Mouse (Mus musculus) MEL-GATA-1-ER (cell line): ENCODE measurements at regions not wholly inside any gene's neighbourhood (a gene's known extent, or its start where the extent isn't known, plus 50 kb on each side); places are given as distances from the start of the nearest gene placed in this dataset.

ENCODE experiments used
- DNase-seq: peaks from one replicate; pipeline ENCODE4 v3.0.0-alpha.2; 2012; ENCODE audit warnings: low read depth; ENCODE audit errors: extremely low read depth

GRCm38 (mm10) chr3:149115901-149116300, 125.5 kb upstream of the Adgrl2 start:
- DNase-seq, result no peak

GRCm38 (mm10) chr3:149112878-149113277, 122.5 kb upstream of the Adgrl2 start:
- DNase-seq, result no peak

GRCm38 (mm10) chr3:149111529-149112439, 121.4 kb upstream of the Adgrl2 start:
- DNase-seq, result peak; percentile 16

DNA sequence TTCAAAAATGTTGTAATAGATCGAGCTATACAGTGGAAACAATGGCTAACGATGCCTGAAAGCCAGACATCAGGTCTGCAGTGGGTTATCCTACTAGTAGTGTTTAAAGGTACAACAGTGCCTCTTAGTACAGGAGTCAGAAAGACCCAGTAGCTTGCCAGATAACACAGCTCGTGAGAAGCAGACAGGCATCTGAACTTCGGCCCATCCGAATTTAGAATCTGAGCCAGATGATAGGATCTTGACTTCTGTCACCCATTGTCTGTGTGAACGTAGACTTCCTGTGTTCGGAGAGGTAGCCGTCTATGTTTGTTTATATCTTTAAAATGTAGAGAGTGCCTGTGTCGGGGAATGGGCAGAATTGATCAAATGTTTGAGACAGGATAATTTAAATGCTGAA, 120.5 kb upstream of the Adgrl2 start:
- DNase-seq, result no peak

- no peak for DNase-seq
Measured at GRCm38 (mm10) chr3:149105709-149106450, 115.5 kb upstream of the Adgrl2 start.

- no peak for DNase-seq
Measured at GRCm38 (mm10) chr3:149105181-149105580, 114.8 kb upstream of the Adgrl2 start.

DNA sequence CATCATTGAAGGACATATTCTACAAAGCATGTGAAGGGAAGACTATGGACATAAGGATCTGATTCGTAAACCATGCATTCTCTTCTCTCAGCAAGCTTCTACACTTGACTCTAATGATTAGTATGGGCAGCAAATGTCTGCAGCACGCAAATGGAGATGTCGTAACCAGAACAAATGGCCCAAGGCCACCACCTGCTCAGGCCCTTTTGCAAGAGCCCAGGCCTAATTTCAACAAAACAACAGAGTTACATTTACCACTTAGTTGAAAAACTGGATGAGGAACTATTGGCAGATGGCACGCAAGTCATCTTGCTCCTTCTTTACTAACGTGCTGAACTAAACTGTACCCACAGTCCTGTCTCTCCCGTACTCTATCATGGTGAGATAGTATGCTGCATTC, 113.7 kb upstream of the Adgrl2 start:
- DNase-seq, result no peak

- DNase-seq, result no peak
Measured at GRCm38 (mm10) chr3:149103469-149103868, 113.1 kb upstream of the Adgrl2 start.

GRCm38 (mm10) chr3:149102846-149103245, 112.5 kb upstream of the Adgrl2 start:
- no peak for DNase-seq

DNA sequence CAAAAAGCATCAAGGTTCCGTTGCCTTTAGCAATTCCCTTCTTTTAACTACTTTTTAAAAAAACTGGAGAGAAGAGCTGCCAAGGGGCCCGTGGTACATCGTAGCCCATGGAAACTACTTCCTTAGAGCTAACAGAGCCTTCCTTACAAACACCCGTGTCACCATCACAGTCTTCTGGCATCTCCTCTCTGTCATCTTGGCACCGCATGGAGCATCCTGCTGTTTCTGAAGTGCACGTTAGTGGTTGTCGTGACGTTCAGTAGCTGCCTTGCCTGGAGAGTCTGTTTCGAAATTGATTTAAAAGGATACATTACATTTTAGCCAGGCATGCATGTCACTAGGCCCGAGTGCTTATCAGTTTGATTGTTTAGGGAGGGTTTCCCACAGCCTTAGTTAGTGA, 111.4 kb upstream of the Adgrl2 start:
- no peak for DNase-seq

DNA sequence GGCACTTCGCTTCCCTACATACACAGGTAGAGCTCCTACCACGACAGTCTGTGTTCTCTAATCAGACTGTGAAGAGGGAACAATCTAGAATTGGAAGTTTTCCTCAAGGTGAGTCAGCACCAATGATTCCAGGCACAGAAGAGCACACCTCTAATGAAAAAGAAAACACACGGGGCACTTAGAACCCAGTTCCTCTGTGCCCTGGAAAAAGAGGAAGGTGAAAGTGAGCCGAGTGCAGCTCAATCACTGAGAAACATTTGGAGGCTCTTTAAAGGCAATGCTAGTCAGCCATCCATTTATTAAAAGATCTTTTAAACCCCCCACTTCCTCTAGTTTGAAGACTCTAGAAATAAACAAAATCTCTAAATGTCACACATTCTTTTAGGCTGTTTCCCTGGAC, 108.4 kb upstream of the Adgrl2 start:
- no peak for DNase-seq

DNA sequence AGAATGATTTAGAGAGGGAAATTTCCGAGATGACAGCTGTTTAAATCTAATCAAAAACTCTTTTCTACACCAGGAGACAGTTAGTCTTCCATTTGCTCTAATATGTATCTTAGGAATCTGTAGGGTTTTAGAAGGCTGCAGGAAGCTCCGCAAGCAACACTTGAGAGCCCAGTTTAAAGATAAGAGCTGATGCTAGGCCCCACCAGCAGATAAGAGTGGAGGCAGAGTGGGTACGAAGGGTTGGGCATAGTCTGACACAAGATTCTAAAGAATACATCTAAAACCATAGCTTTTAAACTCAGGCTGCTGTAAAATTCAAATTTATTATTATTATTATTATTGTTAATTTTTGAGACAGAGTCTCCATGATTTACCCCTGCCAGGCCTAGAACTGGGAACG, 106.7 kb upstream of the Adgrl2 start:
- DNase-seq, result no peak

DNA sequence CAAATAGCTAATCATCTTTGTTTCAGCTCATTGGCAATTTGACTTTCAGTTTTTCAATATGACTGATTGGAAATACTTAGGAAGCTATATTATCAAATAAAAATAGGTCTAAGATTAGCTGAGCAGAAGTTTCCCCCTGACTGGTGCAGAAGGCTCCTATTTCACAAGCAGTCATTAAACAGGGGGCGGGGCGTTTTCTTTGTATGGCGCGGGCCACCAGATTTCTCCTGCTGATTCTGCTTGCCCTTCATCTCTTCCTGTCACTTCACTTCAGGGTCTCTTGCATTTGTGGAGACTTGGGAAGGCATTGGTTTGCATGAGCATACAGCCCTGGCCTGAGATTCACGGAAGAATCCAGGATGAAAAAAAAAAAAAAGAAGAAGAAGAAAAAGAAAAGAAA, 102.3 kb upstream of the Adgrl2 start:
- DNase-seq, result no peak

DNA sequence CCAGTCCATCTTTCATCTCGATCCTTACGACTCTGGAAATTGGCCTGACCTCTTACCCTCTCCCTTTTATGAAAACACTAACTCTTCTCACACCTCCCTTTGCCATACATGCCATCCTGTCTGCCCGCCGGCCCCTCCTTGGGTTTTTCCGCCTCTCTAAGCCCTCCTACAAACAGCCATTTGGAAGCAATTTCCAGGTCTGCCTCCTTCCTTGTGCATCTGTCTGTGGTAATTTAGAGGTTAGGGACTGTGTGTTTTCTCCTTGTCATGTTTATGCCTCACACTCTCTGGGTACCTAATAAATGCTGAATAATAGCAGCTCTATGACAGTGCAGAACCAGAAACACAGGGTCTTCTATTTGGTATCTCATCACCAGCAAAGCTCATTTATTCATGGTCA, 99.7 kb upstream of the Adgrl2 start:
- no peak for DNase-seq

- DNase-seq, result peak; percentile 46
Measured at GRCm38 (mm10) chr3:149088621-149089128, 98.3 kb upstream of the Adgrl2 start.

DNA sequence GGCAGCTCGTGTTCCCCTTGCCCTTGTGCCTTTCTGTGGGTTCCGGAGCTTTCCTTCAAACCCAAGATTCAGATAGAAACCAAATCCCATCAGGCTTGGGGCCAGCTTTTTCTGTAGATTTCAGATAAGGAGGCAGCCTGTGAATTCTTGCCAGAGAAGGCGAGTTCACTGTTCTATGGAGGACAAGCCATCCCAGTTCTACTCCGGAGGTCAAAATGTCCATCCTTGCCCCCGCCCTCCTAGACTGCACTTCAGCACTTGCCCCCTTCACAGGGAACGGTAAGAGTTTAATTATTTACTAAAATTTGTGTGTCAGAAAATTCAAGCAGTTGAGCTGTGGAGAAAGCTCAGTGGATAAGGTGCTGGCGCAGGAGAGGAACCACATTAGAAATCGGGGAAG, 97.1 kb upstream of the Adgrl2 start:
- DNase-seq, result no peak

- DNase-seq, result no peak
Measured at GRCm38 (mm10) chr3:149086704-149087103, 96.3 kb upstream of the Adgrl2 start.

DNA sequence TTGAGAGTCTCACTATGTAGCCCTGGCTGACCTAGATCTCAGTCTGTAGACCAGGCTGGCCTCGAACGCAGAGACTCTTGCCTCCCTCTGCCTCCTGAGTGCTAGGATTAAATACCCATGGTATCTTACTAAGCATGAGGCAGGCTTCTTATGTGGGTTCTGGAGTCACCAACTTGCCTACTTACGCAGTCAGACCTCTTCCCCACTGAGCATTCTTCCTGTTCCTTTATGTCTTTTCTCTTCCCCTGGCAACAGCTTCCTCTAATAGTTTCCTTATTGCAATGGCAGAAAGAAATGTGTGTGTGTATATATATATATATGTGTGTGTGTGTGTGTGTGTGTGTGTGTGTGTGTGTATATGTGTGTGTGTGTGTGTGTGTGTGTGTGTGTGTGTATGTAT, 95.7 kb upstream of the Adgrl2 start:
- DNase-seq, result no peak

GRCm38 (mm10) chr3:149084861-149085598, 94.7 kb upstream of the Adgrl2 start:
- DNase-seq, result no peak

- DNase-seq, result no peak
Measured at GRCm38 (mm10) chr3:149083391-149083790, 93.0 kb upstream of the Adgrl2 start.

DNA sequence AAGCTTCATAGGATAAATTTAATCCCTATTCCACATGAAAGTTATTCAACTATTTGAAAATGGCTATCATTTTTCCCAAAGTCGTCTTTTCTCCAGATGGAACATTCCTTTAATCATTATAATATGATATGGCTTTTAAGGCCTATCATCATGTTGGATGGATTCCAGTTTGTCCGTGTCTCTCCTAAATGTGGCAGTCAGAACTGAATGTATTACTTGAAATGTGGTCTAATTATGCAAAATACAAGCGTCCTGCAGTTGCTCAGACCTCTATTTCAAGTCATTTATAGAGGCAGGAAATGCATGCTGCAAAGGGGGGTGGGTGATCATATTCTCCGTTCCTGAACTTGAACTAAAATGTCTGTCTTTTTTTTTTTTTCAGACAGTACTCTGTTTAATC, 88.5 kb upstream of the Adgrl2 start:
- DNase-seq, result no peak
